Mouse (Mus musculus) intestine, embryonic 14.5 days (tissue): ENCODE data around the gene Cdiptos. TPM values are rescaled to one million over a fixed set of nuclear protein-coding genes. Genes with fewer than 3 reads are reported as not detected.

ENCODE experiments used
- ATAC-seq: fragments of 200-750 bp; cut with Nextera tagmentation; replicated peaks from 2 replicates; pipeline ENCODE4 v1.8.0; 2017; ENCODE audit warnings: low read depth, moderate number of reproducible peaks, moderate TSS enrichment, moderate library complexity; ENCODE audit not compliant: low FRiP score, low TSS enrichment
- DNase-seq: peaks from one replicate; pipeline ENCODE4 v3.0.0-alpha.2; 2018; ENCODE audit warnings: low spot score
- H3K27ac ChIP-seq: fragments of 300-500 bp; sonication (generic); 2 replicates; pipeline ENCODE4 v1.5.1; 2014; ENCODE audit warnings: low read depth, mild to moderate bottlenecking, control low read depth
- H3K27me3 ChIP-seq: fragments of 300-500 bp; sonication (generic); replicated peaks from 2 replicates; pipeline ENCODE4 v1.6.1; 2014; ENCODE audit warnings: low read length, control low read depth; ENCODE audit not compliant: control insufficient read depth, insufficient read depth
- H3K36me3 ChIP-seq: fragments of 300-500 bp; sonication (generic); 2 replicates; pipeline ENCODE4 v1.6.1; 2014; ENCODE audit warnings: low read length, control low read depth; ENCODE audit not compliant: control insufficient read depth, insufficient read depth
- H3K4me1 ChIP-seq: fragments of 300-500 bp; sonication (generic); replicated peaks from 2 replicates; pipeline ENCODE4 v1.6.1; 2014; ENCODE audit warnings: low read length, control low read depth, mixed read lengths; ENCODE audit not compliant: control insufficient read depth, insufficient read depth
- H3K4me2 ChIP-seq: fragments of 300-500 bp; sonication (generic); 2 replicates; pipeline ENCODE4 v1.6.1; 2014; ENCODE audit warnings: low read length
- H3K4me3 ChIP-seq: fragments of 300-500 bp; sonication (generic); 2 replicates; pipeline ENCODE4 v1.5.1; 2014; ENCODE audit warnings: low read depth, low read length, control low read depth, mixed read lengths
- H3K9ac ChIP-seq: fragments of 300-500 bp; sonication (generic); 2 replicates; pipeline ENCODE4 v1.6.1; 2014; ENCODE audit warnings: mild to moderate bottlenecking, low read length
- H3K9me3 ChIP-seq: fragments of 300-500 bp; sonication (generic); 2 replicates; pipeline ENCODE4 v1.6.1; 2016; ENCODE audit warnings: low read length, control low read depth; ENCODE audit not compliant: control insufficient read depth
- WGBS: fragments of 180-500 bp; shearing (Covaris S2); extraction: QIAGEN DNeasy Blood & Tissue Kit; methylation state at CpG from one replicate; pipeline ENCODE4 v1.1.7; 2014; 5-methylcytosine and 5-hydroxymethylcytosine counted together
- polyA plus RNA-seq: library from polyadenylated mRNA; unstranded; fragments of >200 nt; fragmentation: Nextera tagmentation; extraction: Ambion mirVana; gene quantifications from 2 replicates; pipeline ENCODE4 v1.2.1, GENCODE M21; 2014

Gene Cdiptos
- polyA plus RNA-seq, 1 experiment from 2014 or later, result 2.2 TPM

GRCm38 (mm10) chr7:126932652-126933051 lies 43.2 kb downstream of the Cdiptos start:
- no peak for DNase-seq
- Histone ChIP-seq H3K36me3 (peaks cover 33% of the 10 kb centered on the region), H3K27me3 (no peaks in the 10 kb centered on the region), H3K27ac (no peak overlapping the region), H3K9ac (no peak overlapping the region), H3K4me2 (no peak overlapping the region), H3K4me3 (no peak overlapping the region), H3K9me3 (no peaks in the 10 kb centered on the region), H3K4me1 (peaks cover 9% of the 10 kb centered on the region)
- ATAC-seq, result no peak
- 71% methylated on average over 2 of the region's 2 CpGs for WGBS

GRCm38 (mm10) chr7:126929046-126929445 lies 46.9 kb downstream of the Cdiptos start:
- Histone ChIP-seq H3K27ac (peak overlapping the region; percentile 74; the same call in 1 of the 2 replicates), H3K4me1 (peaks cover 9% of the 10 kb centered on the region), H3K36me3 (peaks cover 17% of the 10 kb centered on the region), H3K9ac (peak overlapping the region; percentile 81), H3K4me2 (peak overlapping the region; percentile 97), H3K4me3 (peak overlapping the region; percentile 83), H3K27me3 (no peaks in the 10 kb centered on the region), H3K9me3 (no peaks in the 10 kb centered on the region)
- no peak for DNase-seq
- WGBS, result under 1% methylated on average over 18 of the region's 27 CpGs
- ATAC-seq, result no peak; the same call in none of the 2 replicates

GRCm38 (mm10) chr7:126928384-126929037 lies 47.4 kb downstream of the Cdiptos start, which contains the start of gene Kctd13:
Gene Kctd13, plus strand, starts transcription at chr7:126928879.
- peak within 1 kb of the TSS; percentile 97 for H3K4me2 ChIP-seq
- WGBS, result 3% methylated on average over 56 of the region's 56 CpGs
- H3K27ac ChIP-seq, result peak within 1 kb of the TSS; percentile 74; the same call in 1 of the 2 replicates
- peak within 1 kb of the TSS; percentile 81 for H3K9ac ChIP-seq
- ATAC-seq (peak; percentile 95), DNase-seq (peak; percentile 90)
- H3K4me3 ChIP-seq, result peak within 1 kb of the TSS; percentile 83
- peaks cover 17% of the 10 kb centered on the region for H3K36me3 ChIP-seq
- H3K27me3 ChIP-seq, result no peaks in the 10 kb centered on the region
- no peaks in the 10 kb centered on the region for H3K9me3 ChIP-seq
- peaks cover 9% of the 10 kb centered on the region for H3K4me1 ChIP-seq

- Histone ChIP-seq H3K9ac (no peak overlapping the region), H3K36me3 (peaks cover 9% of the 10 kb centered on the region; the same call in 1 of the 2 replicates), H3K27me3 (no peaks in the 10 kb centered on the region), H3K4me1 (peaks cover 9% of the 10 kb centered on the region), H3K4me3 (no peak overlapping the region), H3K27ac (no peak overlapping the region), H3K9me3 (no peaks in the 10 kb centered on the region), H3K4me2 (no peak overlapping the region)
- ATAC-seq, result no peak
- WGBS, result 30% methylated on average over 3 of the region's 3 CpGs
- no peak for DNase-seq
These were observed 49.6 kb downstream of the Cdiptos start for GRCm38 (mm10) chr7:126926299-126926698.

GRCm38 (mm10) chr7:126923999-126924398 lies 51.9 kb downstream of the Cdiptos start:
- no peak overlapping the region for H3K4me2 ChIP-seq
- H3K9ac ChIP-seq, result no peak overlapping the region
- no peaks in the 10 kb centered on the region for H3K4me1 ChIP-seq
- no peak overlapping the region for H3K27ac ChIP-seq
- 73% methylated on average over 5 of the region's 5 CpGs for WGBS
- H3K36me3 ChIP-seq, result no peaks in the 10 kb centered on the region
- no peaks in the 10 kb centered on the region for H3K27me3 ChIP-seq
- H3K9me3 ChIP-seq, result no peaks in the 10 kb centered on the region
- H3K4me3 ChIP-seq, result no peak overlapping the region
- DNase-seq, result no peak
- no peak for ATAC-seq

- ATAC-seq, result peak; percentile 55
- Histone ChIP-seq H3K27ac (peak within 1 kb of the TSS; percentile 40; the same call in 1 of the 2 replicates), H3K27me3 (no peaks in the 10 kb centered on the region), H3K4me2 (no peak within 1 kb of the TSS), H3K9me3 (no peaks in the 10 kb centered on the region), H3K9ac (no peak within 1 kb of the TSS), H3K36me3 (no peaks in the 10 kb centered on the region), H3K4me3 (no peak within 1 kb of the TSS), H3K4me1 (no peaks in the 10 kb centered on the region)
- WGBS, result 41% methylated on average over 5 of the region's 5 CpGs
- DNase-seq, result peak; percentile 67
These were observed 53.3 kb downstream of the Cdiptos start, which contains the start of gene Tmem219 for GRCm38 (mm10) chr7:126922624-126923060. Gene Tmem219, minus strand, starts transcription at chr7:126922917.

Other genes with a start within 250 kb of the Cdiptos start
- 101 and 104 TPM in 2 replicates for gene Mapk3, start 216.5 kb downstream of the Cdiptos start, polyA plus RNA-seq
- 3.6 and 3.9 TPM in 2 replicates for gene Gdpd3, start 209.8 kb downstream of the Cdiptos start, polyA plus RNA-seq
- gene Ypel3, start 199.1 kb downstream of the Cdiptos start, polyA plus RNA-seq, result 105 and 106 TPM in 2 replicates
- 0.36 and 0.47 TPM in 2 replicates for gene Tbx6, start 194.6 kb downstream of the Cdiptos start, polyA plus RNA-seq
- gene Ppp4c, start 183.6 kb downstream of the Cdiptos start, polyA plus RNA-seq, result 277 and 280 TPM in 2 replicates
- 1.5 and 1.8 TPM in 2 replicates for gene Fam57b, start 178.4 kb downstream of the Cdiptos start, polyA plus RNA-seq
- gene 4930451I11Rik, start 144.5 kb downstream of the Cdiptos start, polyA plus RNA-seq, result not detected in 2 replicates
- 0.86 and 1.2 TPM in 2 replicates for gene Doc2a, start 128.7 kb downstream of the Cdiptos start, polyA plus RNA-seq
- gene Hirip3, start 114.1 kb downstream of the Cdiptos start, polyA plus RNA-seq, result 19.0 and 19.5 TPM in 2 replicates
- 82.6 and 84.6 TPM in 2 replicates for gene Ino80e, start 113.7 kb downstream of the Cdiptos start, polyA plus RNA-seq
- 26.6 and 29.7 TPM in 2 replicates for gene Taok2, start 91.4 kb downstream of the Cdiptos start, polyA plus RNA-seq
- 29.5 and 31.7 TPM in 2 replicates for gene Tmem219, start 53.2 kb downstream of the Cdiptos start, polyA plus RNA-seq
- 13.1 TPM in 2 replicates for gene Kctd13, start 47.2 kb downstream of the Cdiptos start, polyA plus RNA-seq
- gene Asphd1, start 26.5 kb downstream of the Cdiptos start, polyA plus RNA-seq, result 0.39 and 0.65 TPM in 2 replicates
- gene Sez6l2, start 25.5 kb downstream of the Cdiptos start, polyA plus RNA-seq, result 3.2 and 3.8 TPM in 2 replicates
- 105 and 109 TPM in 2 replicates for gene Cdipt, start 184 bp downstream of the Cdiptos start, polyA plus RNA-seq
- 27.4 and 29.6 TPM in 2 replicates for gene Mvp, start 38.5 kb upstream of the Cdiptos start, polyA plus RNA-seq
- gene Pagr1b, start 40.4 kb upstream of the Cdiptos start, polyA plus RNA-seq, result 0.45 and 0.86 TPM in 2 replicates
- 43.9 and 47.7 TPM in 2 replicates for gene Pagr1a, start 41.3 kb upstream of the Cdiptos start, polyA plus RNA-seq
- 41.8 and 46.3 TPM in 2 replicates for gene Gm42742, start 45.0 kb upstream of the Cdiptos start, polyA plus RNA-seq
- gene Prrt2, start 45.1 kb upstream of the Cdiptos start, polyA plus RNA-seq, result 9.2 and 9.5 TPM in 2 replicates
- gene Maz, start 50.9 kb upstream of the Cdiptos start, polyA plus RNA-seq, result 55.1 and 61.9 TPM in 2 replicates
- gene Kif22, start 66.4 kb upstream of the Cdiptos start, polyA plus RNA-seq, result 115 and 129 TPM in 2 replicates
- 0.30 TPM in 1 of 2 replicates, not detected in the other for gene Zg16, start 111.2 kb upstream of the Cdiptos start, polyA plus RNA-seq
- 2.6 and 3.9 TPM in 2 replicates for gene AI467606, start 115.3 kb upstream of the Cdiptos start, polyA plus RNA-seq
- 2.9 TPM in 2 replicates for gene Qprt, start 146.1 kb upstream of the Cdiptos start, polyA plus RNA-seq
- gene Spn, start 161.7 kb upstream of the Cdiptos start, polyA plus RNA-seq, result 0.22 and 0.39 TPM in 2 replicates
- gene Cd2bp2, start 220.0 kb upstream of the Cdiptos start, polyA plus RNA-seq, result 44.4 and 46.9 TPM in 2 replicates
- 21.3 and 21.4 TPM in 2 replicates for gene Tbc1d10b, start 232.4 kb upstream of the Cdiptos start, polyA plus RNA-seq
- 10.8 and 12.9 TPM in 2 replicates for gene Mylpf, start 232.8 kb upstream of the Cdiptos start, polyA plus RNA-seq